Mouse (Mus musculus): ENCODE data around the gene Cdkn2aipnl. TPM values are rescaled to one million over a fixed set of nuclear protein-coding genes. Genes with fewer than 3 reads are reported as not detected.

The Cdkn2aipnl gene
- total RNA-seq, 2 experiments from 2014 or later, result 11.9 to 15.9 TPM

DNA sequence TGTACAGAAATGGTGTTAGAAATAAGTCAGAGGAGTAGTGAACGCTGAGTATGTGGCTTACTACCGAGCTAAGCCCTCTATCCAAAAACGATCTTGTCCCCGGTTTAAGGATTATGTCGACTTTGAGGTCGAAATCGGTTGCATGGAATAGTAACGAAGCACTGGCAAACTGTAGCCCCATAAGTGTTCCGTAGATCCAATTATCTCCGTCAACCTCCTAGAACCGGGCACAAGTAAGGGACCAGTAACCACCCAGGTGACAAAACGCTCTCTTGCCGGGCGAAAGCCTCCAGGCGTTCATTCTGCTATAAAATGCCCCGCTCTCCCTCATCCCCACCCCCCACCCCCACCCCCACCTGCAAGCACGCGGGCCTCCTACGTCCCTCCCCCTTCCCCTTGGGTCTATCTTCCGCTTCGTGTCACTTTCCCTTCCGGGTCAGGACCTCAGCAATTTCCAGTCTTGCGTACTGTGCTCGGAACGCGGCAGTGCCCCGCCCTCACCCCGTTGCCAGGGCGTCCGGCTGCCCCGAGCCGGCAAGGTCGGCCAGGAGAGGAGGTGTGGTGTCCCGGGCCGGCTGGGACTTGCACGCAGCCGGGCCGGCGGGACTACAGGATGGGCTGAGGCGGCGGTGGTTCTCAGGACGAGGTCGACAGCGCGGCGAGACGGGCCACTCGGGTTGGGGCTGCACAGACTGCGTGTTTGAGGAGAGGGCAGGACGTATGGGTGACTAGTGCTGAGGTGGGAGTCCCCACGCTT lies 36.5 kb downstream of the Cdkn2aipnl start, which contains the start of gene Cdkl3:
Cdkl3 (plus strand) TSS at position 450 of the 757 bp plus-strand sequence.
- DNase-seq, result peak; percentile 96

DNA sequence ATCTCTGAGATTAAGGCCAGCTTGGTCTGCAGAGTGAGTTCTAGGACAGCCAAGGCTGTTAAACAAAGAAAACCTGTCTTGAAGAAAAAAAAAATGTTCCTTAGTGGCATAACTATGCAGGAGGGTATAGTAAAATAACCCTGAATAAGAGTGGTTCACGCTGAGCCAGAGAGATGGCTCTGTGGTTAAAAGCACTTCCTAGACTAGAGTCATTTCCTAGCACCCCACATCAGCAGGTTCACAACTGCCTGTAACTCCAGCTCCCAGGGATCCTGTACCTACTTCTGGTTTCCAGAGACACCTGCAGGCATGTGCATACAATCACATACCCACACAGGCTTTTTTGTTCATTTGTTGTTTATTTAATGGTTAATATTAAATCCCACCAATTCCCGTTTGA lies 38.1 kb downstream of the Cdkn2aipnl start:
- DNase-seq, result no peak

DNA sequence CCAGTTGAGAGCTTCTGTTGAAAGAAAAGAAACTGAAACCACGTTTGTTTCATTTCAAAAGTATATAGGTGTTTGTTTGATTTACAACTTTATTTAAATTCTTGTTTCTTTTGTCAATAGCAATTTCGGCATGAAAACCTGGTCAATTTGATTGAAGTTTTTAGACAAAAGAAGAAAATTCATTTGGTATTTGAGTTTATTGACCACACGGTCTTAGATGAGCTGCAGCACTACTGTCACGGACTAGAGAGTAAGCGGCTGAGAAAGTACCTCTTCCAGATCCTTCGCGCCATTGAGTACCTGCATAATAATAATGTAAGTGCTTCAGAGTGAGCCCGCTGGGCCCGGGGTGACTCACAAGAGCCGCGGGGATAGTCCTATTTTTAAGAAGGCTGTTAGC lies 43.5 kb downstream of the Cdkn2aipnl start:
- no peak for DNase-seq

DNA sequence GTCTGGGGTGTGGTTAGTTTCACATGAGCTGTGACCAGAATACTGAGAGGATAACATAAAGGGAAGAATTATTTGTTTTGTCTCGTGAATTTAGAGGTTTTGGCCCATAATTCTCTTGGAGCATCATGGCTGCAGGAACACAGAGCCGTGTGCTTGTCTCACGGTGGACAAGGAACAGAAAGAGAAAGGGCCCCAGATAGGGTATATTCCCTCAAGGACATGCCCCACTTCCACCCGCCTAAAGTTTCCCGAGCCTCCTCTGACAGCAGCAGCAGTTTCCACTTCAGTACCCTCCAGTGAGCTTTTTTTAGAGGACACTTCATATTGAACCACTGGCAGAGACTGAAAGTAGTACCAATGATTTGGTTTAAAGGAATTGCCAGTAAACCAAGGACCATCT lies 44.1 kb downstream of the Cdkn2aipnl start:
- no peak for DNase-seq

DNA sequence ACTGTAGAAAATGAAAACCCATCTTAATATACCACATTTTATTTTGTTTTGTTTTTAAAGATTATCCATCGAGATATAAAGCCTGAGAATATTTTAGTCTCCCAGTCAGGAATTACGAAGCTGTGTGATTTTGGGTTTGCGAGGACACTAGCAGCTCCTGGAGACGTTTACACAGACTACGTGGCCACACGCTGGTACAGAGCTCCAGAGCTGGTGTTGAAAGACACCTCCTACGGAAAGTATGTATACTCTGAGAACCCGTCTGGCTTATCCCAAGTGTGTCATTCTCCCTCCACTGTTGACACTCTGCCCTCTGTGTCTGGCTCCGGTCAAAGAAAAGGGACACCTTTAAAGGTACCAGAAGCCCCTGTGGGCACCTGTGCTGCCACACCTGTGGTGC lies 50.8 kb downstream of the Cdkn2aipnl start:
- DNase-seq, result no peak

Other genes with a start within 250 kb of the Cdkn2aipnl start
- 10 to 100 TPM; 33.2 to 33.3 TPM for gene Sec24a, start 204.0 kb upstream of the Cdkn2aipnl start, total RNA-seq (2021)
- 100 to 1,000 TPM; 372 to 421 TPM for gene Sar1b, start 204.0 kb upstream of the Cdkn2aipnl start, total RNA-seq (2021)
- gene Jade2, start 110.0 kb upstream of the Cdkn2aipnl start, total RNA-seq (2021), result 1 to 10 TPM; 2.3 to 3.5 TPM
- 100 to 1,000 TPM; 347 to 366 TPM for gene Ube2b, start 33.1 kb downstream of the Cdkn2aipnl start, total RNA-seq (2021)
- gene Cdkl3, start 36.6 kb downstream of the Cdkn2aipnl start, total RNA-seq (2021), result 1 to 10 TPM; 2.0 to 2.4 TPM
- 10 to 100 TPM; 39.0 to 39.8 TPM for gene Ppp2ca, start 131.0 kb downstream of the Cdkn2aipnl start, total RNA-seq (2021)
- gene Olfr1373, start 177.9 kb downstream of the Cdkn2aipnl start, total RNA-seq (2021), result not detected
- not detected for gene Olfr1371, start 246.3 kb downstream of the Cdkn2aipnl start, total RNA-seq (2021)